Mouse (Mus musculus) 3T3-L1 (cell line): ENCODE measurements around the gene Hs3st5.
"Not testable (repeated sequence)": the region's sequence is repeated elsewhere in the genome, so short reads cannot be mapped to it uniquely, and the experiment has no call there.

Experiments
- DNase-seq: peaks from one replicate; pipeline ENCODE4 v3.0.0-alpha.2; 2015; ENCODE audit warnings: low read depth, low spot score

Hs3st5 gene

GRCm38 (mm10) chr10:36557673-36558072 lies 51.1 kb downstream of the Hs3st5 start:
- no peak for DNase-seq

- DNase-seq, result no peak
These were observed 52.1 kb downstream of the Hs3st5 start for GRCm38 (mm10) chr10:36558736-36559135.

DNA sequence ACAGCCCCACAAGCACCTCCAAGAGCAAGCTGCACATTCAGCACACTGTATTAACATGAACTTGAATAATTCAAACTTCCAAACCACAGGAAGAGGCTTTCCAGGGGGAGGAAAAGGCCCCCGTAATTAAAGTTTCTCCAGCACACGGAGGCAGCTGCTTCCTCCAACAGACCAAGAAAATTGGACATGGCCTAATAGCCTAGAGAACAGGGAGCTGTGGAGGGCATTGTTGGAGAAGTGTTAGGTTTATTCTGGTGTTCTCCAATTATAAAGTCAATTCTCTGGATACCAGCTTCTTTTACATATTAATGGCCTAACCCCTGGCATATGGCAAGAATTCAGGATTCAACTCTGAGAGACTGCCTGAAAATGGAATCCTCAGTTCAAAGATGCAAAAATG lies 60.6 kb downstream of the Hs3st5 start:
- DNase-seq, result no peak

DNA sequence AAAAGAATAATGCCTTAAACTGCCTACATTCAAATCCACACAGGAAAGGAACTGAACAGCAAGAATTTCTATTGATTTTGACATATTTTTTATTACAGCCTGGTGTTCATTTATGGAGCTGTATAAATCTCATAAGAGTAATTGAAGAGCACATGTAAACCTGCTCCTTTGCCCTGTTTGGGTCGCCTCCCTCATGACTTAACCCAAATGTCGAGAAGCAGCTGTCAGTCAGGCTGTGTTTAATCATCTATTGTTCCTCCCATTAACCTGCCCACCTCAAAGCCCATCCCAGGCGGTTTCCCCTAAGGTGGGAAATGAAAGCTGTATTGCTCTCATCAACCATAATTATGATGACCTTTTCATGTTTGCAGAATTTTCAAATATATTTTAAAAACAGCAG lies 65.9 kb downstream of the Hs3st5 start:
- no peak for DNase-seq

- no peak for DNase-seq
These were observed 71.9 kb downstream of the Hs3st5 start for GRCm38 (mm10) chr10:36578375-36579145.

GRCm38 (mm10) chr10:36610400-36610799 lies 103.8 kb downstream of the Hs3st5 start:
- peak; percentile 31 for DNase-seq

GRCm38 (mm10) chr10:36611415-36611814 lies 104.8 kb downstream of the Hs3st5 start:
- not testable (repeated sequence) for DNase-seq

DNA sequence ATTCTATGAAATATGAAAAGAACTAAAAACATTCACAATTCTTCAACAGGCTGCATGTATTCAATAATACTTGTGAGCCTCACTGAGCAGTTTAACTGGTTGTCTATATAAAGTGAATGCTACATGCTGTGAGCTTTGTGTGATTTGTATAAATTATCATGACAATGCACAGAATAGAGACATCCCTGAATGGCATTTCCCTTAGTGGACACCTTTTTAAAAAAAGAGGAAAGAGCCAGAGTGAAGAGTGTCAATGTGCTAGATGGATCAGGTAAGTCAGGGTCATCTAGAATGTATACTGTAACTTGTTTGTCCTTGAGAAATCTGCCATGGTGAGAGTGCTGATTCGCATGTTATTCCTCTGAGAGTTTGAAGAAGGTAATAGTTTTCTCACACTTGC lies 116.4 kb downstream of the Hs3st5 start:
- no peak for DNase-seq

GRCm38 (mm10) chr10:36627952-36628351 lies 121.3 kb downstream of the Hs3st5 start:
- DNase-seq, result no peak

GRCm38 (mm10) chr10:36631746-36632145 lies 125.1 kb downstream of the Hs3st5 start:
- DNase-seq, result no peak

DNA sequence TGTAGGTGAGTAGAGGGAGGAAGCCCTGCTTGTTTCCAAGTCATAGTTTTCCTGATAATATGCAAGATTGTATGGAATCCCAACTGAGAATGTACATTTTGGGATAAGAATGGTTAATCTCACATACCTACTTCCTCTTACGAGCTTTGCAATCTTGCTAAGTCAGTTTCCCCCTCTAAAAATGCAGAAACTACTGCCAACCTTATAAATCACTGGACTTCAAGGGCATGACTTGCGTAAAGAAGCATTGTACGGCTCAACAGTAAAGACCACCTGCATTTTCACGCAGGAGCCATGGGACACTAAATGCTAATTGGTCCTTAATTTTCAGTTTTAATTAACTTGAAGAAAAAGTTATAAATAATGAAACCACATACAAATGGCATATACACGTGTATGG lies 144.0 kb downstream of the Hs3st5 start:
- no peak for DNase-seq

DNA sequence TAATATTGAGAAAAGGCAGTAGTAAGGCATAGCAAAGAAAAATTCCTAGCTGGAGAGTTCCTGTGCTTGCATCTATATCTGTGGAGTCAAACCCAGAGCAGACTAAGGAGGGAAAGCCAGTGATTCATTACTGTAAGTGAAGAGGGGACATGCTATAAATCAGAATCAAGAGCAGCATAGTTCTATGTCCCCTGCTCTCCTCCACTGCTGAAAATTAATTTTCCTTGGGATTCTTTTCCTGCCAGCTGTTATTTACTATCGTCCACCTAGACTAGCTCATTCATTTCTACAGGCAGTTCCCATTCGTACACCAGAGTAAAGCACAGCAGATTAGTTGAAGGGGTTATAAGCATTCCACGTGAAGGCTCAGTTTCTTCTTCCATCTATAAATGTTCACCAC lies 207.4 kb downstream of the Hs3st5 start:
- DNase-seq, result no peak

- no peak for DNase-seq
These were observed 219.6 kb downstream of the Hs3st5 start for GRCm38 (mm10) chr10:36726239-36726638.

DNA sequence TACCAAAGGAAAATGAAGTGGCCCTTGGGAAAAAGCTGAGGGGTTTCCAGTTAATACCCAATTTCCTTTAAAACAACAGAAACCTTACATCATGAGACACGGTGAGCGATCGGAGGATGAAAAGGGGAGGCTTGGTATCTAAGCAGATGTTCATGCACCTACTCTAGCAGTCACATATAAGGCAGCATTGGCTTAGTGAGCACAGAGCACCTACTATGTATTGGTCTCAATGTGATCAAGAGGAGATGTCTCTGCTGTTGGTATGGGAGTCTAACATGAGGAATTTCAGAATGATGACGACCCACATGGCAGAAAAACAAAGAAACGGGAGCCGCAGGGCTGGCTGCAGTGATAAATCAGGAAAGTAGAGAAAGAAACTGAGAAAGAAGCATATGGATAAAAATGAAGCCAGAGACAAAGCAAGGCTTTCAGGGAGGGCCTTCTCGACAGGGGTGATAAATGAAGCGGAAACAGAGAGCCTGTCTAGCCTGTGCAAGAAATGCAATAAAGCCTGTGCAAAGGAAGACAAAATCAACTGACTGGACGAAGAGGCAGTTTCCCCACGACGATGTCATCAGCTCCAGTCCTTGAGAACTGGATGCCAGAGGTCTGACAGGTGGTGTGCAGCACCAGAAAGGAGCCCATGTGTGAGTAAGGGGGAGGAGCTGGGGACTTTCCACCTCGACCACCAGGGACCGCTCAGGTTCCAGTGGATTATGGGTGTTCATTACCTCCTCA lies 222.9 kb downstream of the Hs3st5 start:
- no peak for DNase-seq

GRCm38 (mm10) chr10:36739375-36739774 lies 232.8 kb downstream of the Hs3st5 start:
- no peak for DNase-seq

GRCm38 (mm10) chr10:36750021-36750420 lies 243.4 kb downstream of the Hs3st5 start:
- no peak for DNase-seq

DNA sequence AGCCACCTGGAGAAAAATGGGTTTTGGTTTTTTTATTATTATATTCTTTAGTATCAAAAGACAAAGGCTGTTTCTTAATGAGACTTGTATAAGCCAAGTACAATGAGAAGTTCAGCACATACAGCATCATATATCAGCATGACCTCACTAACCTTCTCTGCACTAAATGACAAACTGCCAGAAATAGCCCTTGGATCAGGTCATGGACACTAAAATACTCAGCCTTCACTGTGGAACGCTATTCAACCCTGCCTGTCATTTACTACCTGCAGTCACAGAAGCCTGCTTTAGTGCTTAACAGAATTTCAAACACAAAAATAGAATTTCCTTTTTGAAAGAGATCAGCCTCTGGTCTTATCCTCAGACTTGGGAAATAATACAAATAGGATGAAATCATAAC lies 247.9 kb downstream of the Hs3st5 start:
- no peak for DNase-seq

GRCm38 (mm10) chr10:36773595-36773994 lies 267.0 kb downstream of the Hs3st5 start:
- no peak for DNase-seq

GRCm38 (mm10) chr10:36774898-36775297 lies 268.3 kb downstream of the Hs3st5 start:
- no peak for DNase-seq

DNA sequence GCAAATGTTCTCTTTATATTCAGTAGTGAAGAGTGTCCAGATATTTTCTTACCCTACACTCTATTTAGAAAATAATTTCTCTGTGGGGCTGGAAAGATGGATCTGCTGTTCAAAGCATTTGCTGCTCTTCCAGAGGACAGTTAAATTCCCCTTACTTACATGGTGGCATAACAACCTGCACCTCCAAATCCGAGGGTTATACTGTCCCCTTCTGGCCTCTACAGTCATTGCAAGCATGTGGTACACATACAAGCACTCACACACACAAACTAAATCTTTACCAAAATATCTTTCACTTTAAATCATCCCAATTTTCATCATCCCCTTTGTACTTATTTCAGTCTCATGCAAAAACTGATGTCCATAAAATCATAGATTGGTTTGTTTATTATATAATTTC lies 275.0 kb downstream of the Hs3st5 start:
- DNase-seq, result no peak

- DNase-seq, result no peak
These were observed 280.4 kb downstream of the Hs3st5 start for GRCm38 (mm10) chr10:36786970-36787369.

GRCm38 (mm10) chr10:36791771-36792170 lies 285.2 kb downstream of the Hs3st5 start:
- DNase-seq, result peak; percentile 70

- DNase-seq, result peak; percentile 6
These were observed 288.7 kb downstream of the Hs3st5 start for GRCm38 (mm10) chr10:36795311-36795710.
